Mouse (Mus musculus) kidney, adult 9 months (tissue): ENCODE measurements around the gene Ubac1.

Experiments used
- DNase-seq: peaks from one replicate; pipeline ENCODE4 v3.0.0; 2022

Gene Ubac1

DNA sequence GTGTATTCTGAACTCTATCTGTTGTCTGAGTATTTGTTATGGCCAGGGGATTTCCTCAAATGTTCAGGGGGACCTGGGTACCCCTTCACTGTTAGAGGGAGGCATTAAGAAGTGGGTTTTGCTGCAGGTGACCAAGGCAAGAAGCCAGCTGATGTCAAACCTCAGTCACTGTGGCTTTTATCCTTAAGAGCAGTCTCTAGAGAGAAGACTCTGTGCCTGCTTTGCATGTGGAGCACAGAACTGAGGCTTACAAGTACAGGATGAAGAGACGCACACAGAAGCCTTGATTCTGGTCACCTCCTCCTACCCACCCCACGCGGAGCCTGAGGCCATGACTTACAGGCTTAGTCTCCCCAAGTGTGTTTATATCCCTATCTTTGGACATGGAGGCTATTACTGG, 72.3 kb downstream of the Ubac1 start:
- DNase-seq = no peak
